Mouse (Mus musculus): Measurements from ENCODE around the gene Olig2.
"Not testable (repeated sequence)": the region's sequence is repeated elsewhere in the genome, so short reads cannot be mapped to it uniquely, and the experiment has no call there.

The Olig2 gene

DNA sequence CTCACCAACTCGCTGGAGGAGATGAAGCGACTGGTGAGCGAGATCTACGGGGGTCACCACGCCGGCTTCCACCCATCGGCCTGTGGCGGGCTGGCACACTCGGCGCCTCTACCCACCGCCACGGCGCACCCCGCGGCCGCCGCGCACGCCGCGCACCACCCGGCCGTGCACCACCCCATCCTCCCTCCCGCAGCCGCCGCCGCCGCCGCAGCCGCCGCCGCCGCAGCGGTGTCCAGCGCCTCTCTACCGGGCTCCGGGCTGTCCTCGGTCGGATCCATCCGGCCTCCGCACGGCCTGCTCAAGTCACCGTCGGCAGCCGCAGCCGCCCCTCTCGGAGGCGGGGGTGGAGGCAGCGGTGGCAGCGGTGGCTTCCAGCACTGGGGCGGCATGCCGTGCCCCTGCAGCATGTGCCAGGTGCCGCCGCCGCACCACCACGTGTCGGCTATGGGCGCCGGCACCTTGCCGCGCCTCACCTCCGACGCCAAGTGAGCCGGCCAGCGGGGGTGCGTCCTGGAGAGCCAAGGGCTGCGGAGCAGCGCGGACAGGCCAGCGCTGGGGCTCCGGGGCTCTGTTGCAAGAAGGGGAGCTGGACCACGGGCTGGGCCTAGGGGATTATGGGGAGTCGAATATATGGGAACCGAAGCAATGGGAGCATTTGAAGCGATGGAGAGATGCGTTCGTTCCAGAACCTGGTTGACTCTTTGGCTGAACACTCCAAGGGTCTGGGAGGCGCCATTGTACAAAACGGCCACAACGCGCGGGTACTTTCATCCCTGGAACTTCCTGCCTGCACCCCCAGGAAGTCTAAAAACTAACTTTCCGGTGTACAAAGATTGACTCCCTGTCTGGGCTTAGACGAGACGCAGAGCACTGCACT lies 1.9 kb downstream of the Olig2 start:
- no peak for DNase-seq (ENCODE audit: low spot score in 2 of 2)

- no peak for DNase-seq (ENCODE audit: low spot score in 2 of 2)
These were observed 2.4 kb downstream of the Olig2 start for GRCm38 (mm10) chr16:91227760-91228043.

DNA sequence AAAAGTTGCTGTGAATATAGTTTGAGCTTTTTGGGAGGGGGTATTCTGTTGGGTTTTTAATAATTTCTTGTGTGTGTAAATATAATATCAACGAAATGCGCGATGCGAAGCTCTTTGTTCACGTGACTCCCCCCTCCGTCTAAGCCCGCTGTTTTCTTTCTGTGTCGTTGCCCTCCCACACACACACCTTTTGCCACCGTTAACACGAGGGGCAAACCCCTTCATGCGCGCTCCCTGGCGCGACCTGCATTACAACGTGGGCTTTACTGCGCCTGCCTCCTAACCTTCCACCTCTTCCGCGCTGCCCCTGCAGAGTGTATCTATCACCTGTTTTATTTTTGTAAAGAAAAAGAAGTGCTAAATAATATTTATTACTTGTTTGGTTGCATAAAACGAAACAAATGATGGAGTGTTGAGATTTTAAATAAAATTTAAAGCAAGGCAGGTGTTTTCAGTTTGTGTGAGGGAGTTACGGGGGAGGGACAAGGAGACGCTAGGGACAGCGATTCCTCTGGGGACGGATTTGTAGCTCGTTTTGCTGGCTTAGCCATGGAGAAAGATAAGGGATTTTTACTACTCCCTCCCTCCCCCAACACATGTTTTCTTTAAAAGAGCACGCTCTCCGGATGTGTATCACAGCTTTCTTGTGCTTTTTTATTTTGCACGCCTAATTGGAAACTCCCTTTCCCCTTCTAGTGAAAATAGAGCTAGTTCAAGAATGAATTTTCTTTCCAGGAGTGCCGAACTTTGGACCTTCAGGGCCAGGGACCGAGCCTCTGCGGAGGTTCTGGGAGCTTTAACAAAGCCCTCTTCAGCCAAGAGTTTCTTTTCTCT lies 3.2 kb downstream of the Olig2 start:
- no peak for DNase-seq (ENCODE audit: low spot score in 2 of 2)

DNA sequence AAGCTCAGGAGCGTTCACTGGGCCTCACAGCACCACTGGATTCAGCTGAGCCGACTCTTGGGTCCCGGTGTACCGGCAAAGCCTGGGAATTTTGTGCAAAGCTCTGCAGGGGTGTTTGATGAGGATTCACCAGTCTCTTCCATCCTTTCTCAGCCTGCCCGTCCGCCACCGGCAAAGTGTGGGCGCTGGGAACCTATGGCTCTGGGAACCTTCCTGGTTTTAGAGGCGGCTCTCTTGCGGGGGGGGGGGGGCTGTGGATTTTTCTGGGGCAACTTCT lies 3.8 kb downstream of the Olig2 start:
- no peak for DNase-seq (ENCODE audit: low spot score in 2 of 2)

- no peak for DNase-seq (ENCODE audit: low spot score in 2 of 2)
These were observed 4.4 kb downstream of the Olig2 start for GRCm38 (mm10) chr16:91229643-91230042.

- no peak for DNase-seq (ENCODE audit: low spot score in 2 of 2)
These were observed 6.7 kb downstream of the Olig2 start for GRCm38 (mm10) chr16:91231781-91232469.

GRCm38 (mm10) chr16:91232470-91233240 lies 7.4 kb downstream of the Olig2 start:
- no peak for DNase-seq (ENCODE audit: low spot score in 2 of 2)

GRCm38 (mm10) chr16:91233241-91233944 lies 8.1 kb downstream of the Olig2 start:
- no peak for DNase-seq (ENCODE audit: low spot score in 2 of 2)

GRCm38 (mm10) chr16:91239024-91239423 lies 13.8 kb downstream of the Olig2 start:
- no peak for DNase-seq (ENCODE audit: low spot score in 2 of 2)

- DNase-seq (ENCODE audit: low spot score in 2 of 2): no peak
These were observed 21.0 kb downstream of the Olig2 start for GRCm38 (mm10) chr16:91246292-91246691.

- not testable (repeated sequence) for DNase-seq (ENCODE audit: low spot score in 2 of 2)
These were observed 30.3 kb downstream of the Olig2 start for GRCm38 (mm10) chr16:91255419-91256164.

DNA sequence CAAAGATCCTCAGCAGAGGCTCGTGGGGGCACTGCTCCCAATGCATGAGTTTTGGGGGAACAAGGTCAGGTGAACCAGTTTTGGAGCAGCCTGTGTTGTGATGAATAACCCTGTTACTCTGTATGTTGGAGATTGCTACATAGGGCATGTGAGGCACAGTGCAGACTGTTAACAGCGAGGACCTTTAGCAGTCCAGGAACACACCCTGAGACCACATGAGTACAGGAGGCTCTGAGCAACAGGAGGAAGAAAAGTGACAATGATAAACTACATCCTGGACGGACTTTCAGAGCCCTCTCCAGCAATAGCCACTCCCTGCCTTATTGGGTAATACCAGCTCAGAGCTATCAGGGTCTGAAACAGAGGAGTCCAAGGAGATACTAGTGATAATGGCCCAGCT lies 33.7 kb downstream of the Olig2 start:
- DNase-seq (ENCODE audit: low spot score in 2 of 2): no peak

- no peak for DNase-seq (ENCODE audit: low spot score in 2 of 2)
These were observed 35.6 kb downstream of the Olig2 start for GRCm38 (mm10) chr16:91260861-91261260.

DNA sequence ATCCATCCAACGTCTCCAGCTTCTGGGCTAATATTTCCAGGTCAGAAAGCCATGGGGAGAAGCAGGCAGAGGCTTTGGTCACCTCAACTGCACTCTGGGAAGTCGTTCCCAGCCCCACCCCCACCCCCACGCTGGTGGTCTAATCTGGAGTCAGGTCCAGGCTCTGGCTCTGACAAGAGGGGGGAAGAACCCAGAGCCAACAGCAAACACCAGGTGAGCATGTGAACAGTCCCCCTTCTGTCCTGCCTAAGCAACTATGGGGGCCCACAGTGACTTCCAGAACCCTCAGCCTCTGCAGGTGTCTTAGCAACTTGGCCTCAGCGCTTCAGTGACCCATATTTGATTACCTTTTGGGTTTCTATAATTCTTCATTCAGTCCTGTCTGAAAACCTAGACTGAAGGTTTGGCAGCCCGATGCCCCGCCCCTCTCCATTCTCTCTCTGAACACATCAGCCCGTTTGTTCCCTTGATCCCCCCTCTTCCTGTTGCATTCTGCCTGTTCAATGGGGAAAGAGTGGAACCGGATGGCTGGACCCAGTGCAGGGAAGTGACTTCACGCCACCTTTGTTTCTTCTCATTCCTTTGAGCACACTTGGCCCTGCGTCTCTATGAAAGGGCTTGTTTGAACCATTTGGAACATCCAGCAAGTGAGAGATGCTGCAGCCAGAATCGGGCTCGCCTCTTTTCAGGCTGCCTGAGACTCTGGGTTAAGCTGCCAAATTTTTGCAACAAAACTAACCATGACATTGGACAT lies 37.4 kb downstream of the Olig2 start:
- no peak for DNase-seq (ENCODE audit: low spot score in 2 of 2)

DNA sequence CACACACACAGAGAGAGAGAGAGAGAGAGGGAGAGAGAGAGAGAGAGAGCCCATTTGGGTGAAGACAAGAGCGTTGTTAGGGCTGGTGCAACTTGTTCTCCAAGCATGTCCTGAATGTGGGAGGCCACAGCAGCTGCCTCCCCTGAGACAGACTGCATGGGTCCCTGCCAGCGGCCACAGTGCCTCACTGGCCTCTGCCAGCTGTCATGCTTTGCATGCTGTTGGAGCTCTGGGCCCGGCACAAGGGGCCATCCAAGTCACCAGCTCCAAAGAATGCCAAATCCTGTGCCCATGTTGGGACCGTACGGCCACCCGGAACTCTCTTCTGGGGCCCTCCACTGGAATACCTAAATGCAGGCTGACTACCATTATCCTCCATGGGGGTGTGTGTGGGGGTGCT lies 40.7 kb downstream of the Olig2 start:
- DNase-seq (ENCODE audit: low spot score in 2 of 2): no peak

DNA sequence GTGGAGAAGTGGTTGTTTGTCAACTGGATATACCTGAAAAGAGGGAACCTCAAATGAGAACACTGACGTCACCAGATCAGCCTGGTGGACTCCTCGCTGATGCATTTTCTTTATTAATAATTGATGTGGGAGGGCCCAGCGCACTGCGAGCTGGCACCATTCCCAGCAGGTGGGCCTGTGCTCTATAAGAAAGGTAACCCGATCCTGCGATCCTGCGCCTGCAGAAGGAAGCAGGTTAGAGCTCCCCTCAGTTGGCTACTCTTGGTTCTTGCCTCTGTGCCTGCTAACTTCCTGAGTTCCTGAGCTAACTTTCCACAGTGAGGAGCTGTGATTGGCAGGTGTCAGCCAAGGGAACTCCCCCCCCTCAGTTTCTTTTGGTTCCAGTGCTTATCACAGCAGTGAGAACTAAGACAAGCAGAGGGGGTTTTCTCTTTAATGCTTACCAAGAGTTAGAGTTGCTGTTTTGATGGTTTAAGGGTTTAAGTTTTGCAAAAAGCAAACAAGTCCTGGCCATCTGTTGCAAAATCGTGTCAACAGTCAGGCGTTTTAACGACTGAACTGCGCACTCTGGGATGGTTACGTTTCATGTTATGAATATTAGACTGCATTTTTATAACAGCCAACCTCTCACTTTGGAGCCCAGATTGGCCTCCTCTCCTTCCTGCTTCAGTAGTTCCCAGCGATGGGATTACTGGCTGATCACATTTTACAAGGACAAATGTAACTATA lies 43.6 kb downstream of the Olig2 start:
- DNase-seq (ENCODE audit: low spot score in 2 of 2): no peak

DNA sequence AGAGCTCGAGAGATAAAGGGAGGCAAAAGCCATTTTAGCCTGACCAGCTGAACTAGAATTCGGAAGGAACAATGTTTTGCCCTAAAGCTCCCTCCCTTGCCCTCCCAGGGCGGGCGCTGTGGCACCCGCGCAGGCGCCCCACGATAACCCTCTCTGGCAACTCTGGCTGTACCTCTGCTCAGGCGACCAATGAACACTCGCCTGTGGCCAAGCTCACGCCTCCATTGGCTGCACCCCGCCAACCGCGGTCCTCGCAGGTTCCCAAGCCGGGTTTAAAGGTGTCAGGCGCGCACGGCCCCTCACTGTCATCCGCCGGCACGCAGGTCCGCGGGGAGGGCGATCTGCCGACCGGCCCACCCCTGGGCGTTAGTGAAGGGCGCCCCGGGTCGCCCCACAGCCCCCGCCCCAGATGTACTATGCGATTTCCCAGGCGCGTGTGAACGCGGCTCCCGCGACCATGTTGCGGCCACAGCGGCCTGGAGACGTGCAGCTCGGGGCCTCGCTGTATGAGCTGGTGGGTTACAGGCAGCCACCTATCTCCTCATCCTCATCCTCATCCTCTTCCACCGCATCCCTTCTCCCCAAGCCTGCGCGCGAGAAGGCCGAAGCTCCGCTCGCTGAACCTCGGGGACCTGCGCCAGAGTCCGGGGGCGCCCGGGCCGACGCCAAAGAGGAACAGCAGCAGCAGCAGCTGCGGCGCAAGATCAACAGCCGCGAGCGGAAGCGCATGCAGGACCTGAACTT lies 44.4 kb downstream of the Olig2 start, which contains the start of gene Olig1:
Olig1 (plus strand) TSS at position 305 of the 744 bp plus-strand sequence.
- DNase-seq (ENCODE audit: low spot score in 2 of 2): peak; percentile 45 to 51

DNA sequence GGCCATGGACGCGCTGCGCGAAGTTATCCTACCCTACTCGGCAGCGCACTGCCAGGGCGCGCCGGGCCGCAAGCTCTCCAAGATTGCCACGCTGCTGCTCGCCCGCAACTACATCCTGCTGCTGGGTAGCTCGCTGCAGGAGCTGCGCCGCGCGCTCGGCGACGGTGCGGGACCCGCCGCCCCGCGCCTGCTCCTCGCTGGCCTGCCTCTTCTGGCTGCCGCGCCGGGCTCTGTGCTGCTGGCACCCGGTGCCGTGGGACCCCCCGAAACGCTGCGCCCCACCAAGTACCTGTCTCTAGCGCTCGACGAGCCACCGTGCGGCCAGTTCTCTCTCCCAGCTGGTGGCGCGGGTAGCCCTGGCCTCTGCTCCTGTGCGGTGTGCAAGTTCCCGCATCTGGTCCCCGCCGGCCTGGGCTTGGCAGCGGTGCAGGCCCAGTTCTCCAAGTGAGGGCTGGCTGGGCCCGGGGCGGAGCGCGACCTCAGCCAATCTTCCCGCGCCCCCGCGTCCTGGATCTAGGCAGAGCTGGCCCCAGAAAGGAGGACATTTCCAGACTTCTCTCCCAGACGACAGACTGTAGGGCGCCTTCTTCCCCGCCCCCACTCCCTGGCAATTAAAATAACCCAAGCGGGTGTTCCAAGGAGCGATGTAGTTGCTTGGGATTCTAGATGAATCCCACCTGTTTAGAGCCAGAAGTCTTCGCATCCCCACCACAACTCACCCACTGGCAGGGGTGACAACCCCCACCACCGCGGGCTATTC lies 45.1 kb downstream of the Olig2 start:
- no peak for DNase-seq (ENCODE audit: low spot score in 2 of 2)
